ENCODE assay signal across 11 mouse cellular contexts in the genomic region with DNA sequence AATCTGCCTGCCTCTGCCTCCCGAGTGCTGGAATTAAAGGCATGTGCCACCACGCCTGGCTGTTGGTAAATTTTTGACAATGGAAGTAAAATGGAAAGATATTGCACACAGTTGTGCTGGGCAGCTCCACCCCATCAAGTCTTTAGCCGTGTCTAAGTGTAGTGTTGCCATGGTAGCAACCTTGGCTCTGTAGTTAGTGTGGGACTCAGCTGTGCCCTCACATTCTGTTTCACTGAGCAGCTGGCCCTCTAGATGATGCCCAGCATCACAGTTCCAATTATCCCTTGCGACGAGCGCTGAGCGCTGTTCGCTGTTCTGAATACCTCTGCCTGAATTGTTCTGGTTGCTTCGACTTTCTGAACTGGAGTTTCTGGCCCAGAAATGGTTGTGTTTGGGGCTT. TPM values are rescaled to one million over a fixed set of nuclear protein-coding genes. Genes with fewer than 3 reads are reported as not detected.
A peak's percentile ranks its signal among the peaks of the same experiment; 100 is the strongest.
DNase-seq lines count a peak whose midpoint lies in the region; ATAC-seq lines count a peak whose summit lies in the region.
"Had no signal": no experiment of that assay in that cellular context is flagged by ENCODE, and none has a peak within 500 bp of the region (broad histone marks: within the 10 kb centered on the region; RNA-seq: fewer than 3 reads in every experiment).

No protein-coding gene starts in this region.

- H3K4me3 ChIP-seq in heart, embryonic 13.5 days: no peak overlapping the region
- H3K4me3 ChIP-seq in forebrain, embryonic 11.5 days (ENCODE audit: low read depth, low read length): no peak overlapping the region
- H3K4me3 ChIP-seq in midbrain, embryonic 11.5 days (ENCODE audit: low read depth, low read length): no peak overlapping the region
- H3K4me3 ChIP-seq in kidney, embryonic 14.5 days (ENCODE audit: low read length): no peak overlapping the region

- H3K9me3 ChIP-seq in heart, embryonic 13.5 days: no peaks in the 10 kb centered on the region
- no peaks in the 10 kb centered on the region for H3K9me3 ChIP-seq in forebrain, embryonic 11.5 days (ENCODE audit: control insufficient read depth, low read length)
- no peaks in the 10 kb centered on the region for H3K9me3 ChIP-seq in midbrain, embryonic 11.5 days (ENCODE audit: control insufficient read depth, low read length)
- H3K9me3 ChIP-seq in kidney, embryonic 14.5 days (ENCODE audit: control insufficient read depth, low read length): no peaks in the 10 kb centered on the region

- intact Hi-C loops in heart, postnatal 36 days (cut with DNase I): no loop called here

- peak overlapping the region; percentile 34 for H3K27ac ChIP-seq in heart, embryonic 13.5 days (replicated peaks)
- H3K27ac ChIP-seq in forebrain, embryonic 11.5 days (ENCODE audit: low read depth, low read length): peak overlapping the region; percentile 34; the same call in 1 of the 2 replicates
- H3K27ac ChIP-seq in midbrain, embryonic 11.5 days (ENCODE audit: low read depth, low read length): no peak overlapping the region
- no peak overlapping the region for H3K27ac ChIP-seq in kidney, embryonic 14.5 days (ENCODE audit: low read depth, low read length)

- no peak overlapping the region for H3K9ac ChIP-seq in heart, embryonic 13.5 days
- no peak overlapping the region for H3K9ac ChIP-seq in forebrain, embryonic 11.5 days (ENCODE audit: low read length)
- H3K9ac ChIP-seq in midbrain, embryonic 11.5 days (ENCODE audit: low read length): no peak overlapping the region
- H3K9ac ChIP-seq in kidney, embryonic 14.5 days (ENCODE audit: low read depth, low read length): no peak overlapping the region

- no peaks in the 10 kb centered on the region for H3K27me3 ChIP-seq in heart, embryonic 13.5 days (replicated peaks)
- no peaks in the 10 kb centered on the region for H3K27me3 ChIP-seq in forebrain, embryonic 11.5 days (ENCODE audit: control insufficient read depth, insufficient read depth, low read length)
- H3K27me3 ChIP-seq in midbrain, embryonic 11.5 days (ENCODE audit: control insufficient read depth, insufficient read depth, low read length): no peaks in the 10 kb centered on the region
- H3K27me3 ChIP-seq in kidney, embryonic 14.5 days (ENCODE audit: control insufficient read depth, insufficient read depth, low read length): no peaks in the 10 kb centered on the region

- peaks cover 5% of the 10 kb centered on the region; the same call in 1 of the 2 replicates for H3K36me3 ChIP-seq in heart, embryonic 13.5 days
- no peaks in the 10 kb centered on the region for H3K36me3 ChIP-seq in forebrain, embryonic 11.5 days (ENCODE audit: control insufficient read depth, insufficient read depth, low read length)
- no peaks in the 10 kb centered on the region for H3K36me3 ChIP-seq in midbrain, embryonic 11.5 days (ENCODE audit: control insufficient read depth, insufficient read depth, low read length)
- H3K36me3 ChIP-seq in kidney, embryonic 14.5 days (ENCODE audit: control insufficient read depth, insufficient read depth, low read length): no peaks in the 10 kb centered on the region; the same call in 1 of the 2 replicates

- H3K4me1 ChIP-seq in heart, embryonic 13.5 days: peaks cover 86% of the 10 kb centered on the region
- 0 out of 2 replicates have a peak, but pooled peaks cover 12% of the 10 kb centered on the region for H3K4me1 ChIP-seq in forebrain, embryonic 11.5 days (replicated peaks; ENCODE audit: control insufficient read depth, insufficient read depth, low read length)
- H3K4me1 ChIP-seq in midbrain, embryonic 11.5 days (ENCODE audit: control insufficient read depth, insufficient read depth, low read length): 0 out of 2 replicates have a peak, but pooled peaks cover 2% of the 10 kb centered on the region
- peaks cover 21% of the 10 kb centered on the region for H3K4me1 ChIP-seq in kidney, embryonic 14.5 days (ENCODE audit: control insufficient read depth, insufficient read depth, low read length)

- WGBS in heart, embryonic 13.5 days: 75% methylated on average over 9 of the region's 9 CpGs
- WGBS in forebrain, embryonic 11.5 days: 69% methylated on average over 9 of the region's 9 CpGs
- 74% methylated on average over 9 of the region's 9 CpGs for WGBS in midbrain, embryonic 11.5 days
- WGBS in kidney, embryonic 14.5 days: 79% methylated on average over 9 of the region's 9 CpGs

- no peak for DNase-seq in heart, postnatal 36 days
- DNase-seq in MN1 (ENCODE audit: low spot score): peak; percentile 62
- no peak for DNase-seq in forebrain, embryonic 11.5 days (ENCODE audit: low spot score)
- no peak for DNase-seq in midbrain, embryonic 11.5 days (ENCODE audit: low spot score, missing footprints)
- DNase-seq in thymus, postnatal 10 days (ENCODE audit: low spot score in 2 of 2): no peak
- DNase-seq: cerebellum, adult 18-20 months; kidney, adult 11 months had no signal

- no peak overlapping the region for H3K4me2 ChIP-seq in heart, embryonic 13.5 days
- no peak overlapping the region for H3K4me2 ChIP-seq in forebrain, embryonic 11.5 days (ENCODE audit: low read depth, low read length, severe bottlenecking)
- no peak overlapping the region for H3K4me2 ChIP-seq in midbrain, embryonic 11.5 days
- H3K4me2 ChIP-seq in kidney, embryonic 14.5 days (replicated peaks; ENCODE audit: low read depth, low read length): no peak overlapping the region

- ATAC-seq in heart, embryonic 13.5 days (ENCODE audit: extremely low read depth, insufficient number of reproducible peaks, low FRiP score, low TSS enrichment): no peak
- 0 out of 2 replicates have a peak, but pooled peaks have one; percentile 65 for ATAC-seq in forebrain, embryonic 11.5 days (replicated peaks; ENCODE audit: low FRiP score)
- ATAC-seq in midbrain, embryonic 11.5 days (ENCODE audit: low FRiP score): peak; percentile 46; the same call in 1 of the 2 replicates
- ATAC-seq in activated CD4-positive, CD25-positive, alpha-beta regulatory T cell, adult 4 months: no peak
- ATAC-seq in kidney, embryonic 14.5 days (ENCODE audit: low FRiP score, low TSS enrichment): no peak

RNA-seq across cellular contexts. Expression of a gene that starts 25.5 kb away (rescaled TPM):
- 119 and 136 TPM in 2 replicates for polyA plus RNA-seq in heart, embryonic 13.5 days (2015; fragmentation: Nextera tagmentation; extraction: Ambion mirVana)
- 10 to 100 TPM; 60.6 to 66.9 TPM for total RNA-seq in heart, postnatal 36 days (2021)
- polyA plus RNA-seq in forebrain, embryonic 11.5 days (2014; fragmentation: Nextera tagmentation; extraction: Ambion mirVana): 149 and 164 TPM in 2 replicates
- 135 and 144 TPM in 2 replicates for polyA plus RNA-seq in midbrain, embryonic 11.5 days (2014; fragmentation: Nextera tagmentation; extraction: Ambion mirVana)
- 100 to 1,000 TPM; 224 to 285 TPM for polyA plus RNA-seq in activated CD4-positive, CD25-positive, alpha-beta regulatory T cell, adult 4 months (2017; shearing (Covaris generic))
- polyA plus RNA-seq in kidney, embryonic 14.5 days (2014; fragmentation: Nextera tagmentation; extraction: Ambion mirVana): 160 and 193 TPM in 2 replicates

RNA-seq across cellular contexts. Expression of a gene that starts 27.9 kb away (rescaled TPM):
- 1.3 and 1.8 TPM in 2 replicates for polyA plus RNA-seq in heart, embryonic 13.5 days (2015; fragmentation: Nextera tagmentation; extraction: Ambion mirVana)
- total RNA-seq in heart, postnatal 36 days (2021): 10 to 100 TPM in 1 of 2 experiments, 1 to 10 TPM in 1; 9.5 to 11.0 TPM
- polyA plus RNA-seq in forebrain, embryonic 11.5 days (2014; fragmentation: Nextera tagmentation; extraction: Ambion mirVana): 2.2 and 2.4 TPM in 2 replicates
- polyA plus RNA-seq in midbrain, embryonic 11.5 days (2014; fragmentation: Nextera tagmentation; extraction: Ambion mirVana): 1.1 and 1.6 TPM in 2 replicates
- polyA plus RNA-seq in activated CD4-positive, CD25-positive, alpha-beta regulatory T cell, adult 4 months (2017; shearing (Covaris generic)): 10 to 100 TPM; 26.4 to 33.4 TPM
- 2.6 and 4.8 TPM in 2 replicates for polyA plus RNA-seq in kidney, embryonic 14.5 days (2014; fragmentation: Nextera tagmentation; extraction: Ambion mirVana)

RNA-seq across cellular contexts. Expression of a gene that starts 57.6 kb away (rescaled TPM):
- 23.4 and 25.6 TPM in 2 replicates for polyA plus RNA-seq in heart, embryonic 13.5 days (2015; fragmentation: Nextera tagmentation; extraction: Ambion mirVana)
- total RNA-seq in heart, postnatal 36 days (2021): 1 to 10 TPM in 1 of 2 experiments, under 1 TPM in 1; 0.92 to 1.2 TPM
- 20.6 and 22.9 TPM in 2 replicates for polyA plus RNA-seq in forebrain, embryonic 11.5 days (2014; fragmentation: Nextera tagmentation; extraction: Ambion mirVana)
- 20.7 and 22.8 TPM in 2 replicates for polyA plus RNA-seq in midbrain, embryonic 11.5 days (2014; fragmentation: Nextera tagmentation; extraction: Ambion mirVana)
- polyA plus RNA-seq in activated CD4-positive, CD25-positive, alpha-beta regulatory T cell, adult 4 months (2017; shearing (Covaris generic)): 1 to 10 TPM; 2.4 to 3.4 TPM
- polyA plus RNA-seq in kidney, embryonic 14.5 days (2014; fragmentation: Nextera tagmentation; extraction: Ambion mirVana): 23.6 and 64.4 TPM in 2 replicates

RNA-seq across cellular contexts. Expression of a gene that starts 59.8 kb away (rescaled TPM):
- 3,771 and 4,285 TPM in 2 replicates for polyA plus RNA-seq in heart, embryonic 13.5 days (2015; fragmentation: Nextera tagmentation; extraction: Ambion mirVana)
- over 10,000 TPM; 10,942 to 11,353 TPM for total RNA-seq in heart, postnatal 36 days (2021)
- polyA plus RNA-seq in forebrain, embryonic 11.5 days (2014; fragmentation: Nextera tagmentation; extraction: Ambion mirVana): 0.92 TPM in 1 of 2 replicates, not detected in the other
- 0.48 and 0.63 TPM in 2 replicates for polyA plus RNA-seq in midbrain, embryonic 11.5 days (2014; fragmentation: Nextera tagmentation; extraction: Ambion mirVana)
- not detected for polyA plus RNA-seq in activated CD4-positive, CD25-positive, alpha-beta regulatory T cell, adult 4 months (2017; shearing (Covaris generic))
- 0.96 and 1.4 TPM in 2 replicates for polyA plus RNA-seq in kidney, embryonic 14.5 days (2014; fragmentation: Nextera tagmentation; extraction: Ambion mirVana)
- total RNA-seq: megakaryocyte, adult 5-6 weeks had no signal

Comparison
In these comparisons a context has a peak if more than half of its experiments do, and no peak if none do; other contexts are left out.
1. ATAC-seq: peak in forebrain, embryonic 11.5 days (single experiment) and midbrain, embryonic 11.5 days (single experiment); none in heart, embryonic 13.5 days (single experiment), activated CD4-positive, CD25-positive, alpha-beta regulatory T cell, adult 4 months (single experiment) and kidney, embryonic 14.5 days (single experiment).
2. H3K27ac ChIP-seq: peak in heart, embryonic 13.5 days (single experiment) and forebrain, embryonic 11.5 days (single experiment); none in midbrain, embryonic 11.5 days (single experiment) and kidney, embryonic 14.5 days (single experiment).